Mouse (Mus musculus) olfactory bulb, adult 2 months (tissue): ENCODE results near the gene Sulf2.

Experiments used
- CTCF ChIP-seq: fragments of 200-500 bp; IDR thresholded peaks from 2 replicates; pipeline ENCODE4 v1.5.1; 2012; ENCODE audit warnings: low read depth, mild to moderate bottlenecking, low read length, moderate library complexity; ENCODE audit not compliant: insufficient read depth
- POLR2A ChIP-seq: fragments of 200-500 bp; IDR thresholded peaks from 2 replicates; pipeline ENCODE4 v1.6.1; 2012; ENCODE audit warnings: mild to moderate bottlenecking, low read depth, low read length, moderate library complexity; ENCODE audit not compliant: insufficient read depth

GRCm38 (mm10) chr2:166157144-166157543 is 1.7 kb upstream of the Sulf2 start:
- no peak for TF ChIP-seq CTCF
- TF ChIP-seq POLR2A = no peak
